Mouse (Mus musculus) hindbrain, embryonic 14.5 days (tissue): Measurements from ENCODE around the gene Smarcb1. TPM values are rescaled to one million over a fixed set of nuclear protein-coding genes. Genes with fewer than 3 reads are reported as not detected.

ENCODE experiments used
- ATAC-seq: fragments of 200-750 bp; cut with Nextera tagmentation; 2 replicates; pipeline ENCODE4 v1.8.0; 2017; ENCODE audit warnings: moderate number of reproducible peaks, mild to moderate bottlenecking, moderate TSS enrichment, moderate library complexity; ENCODE audit not compliant: low FRiP score
- DNase-seq: peaks from one replicate; pipeline ENCODE4 v3.0.0-alpha.2; 2015; ENCODE audit warnings: low spot score
- H3K27ac ChIP-seq: fragments of 300-500 bp; sonication (generic); 2 replicates; pipeline ENCODE4 v1.5.1; 2014; ENCODE audit warnings: mild to moderate bottlenecking, moderate library complexity
- H3K27me3 ChIP-seq: fragments of 300-500 bp; sonication (generic); 2 replicates; pipeline ENCODE4 v1.6.1; 2014; ENCODE audit warnings: mild to moderate bottlenecking, low read length, mixed read lengths; ENCODE audit not compliant: control insufficient read depth, insufficient read depth
- H3K36me3 ChIP-seq: fragments of 300-500 bp; sonication (generic); replicated peaks from 2 replicates; pipeline ENCODE4 v1.6.1; 2014; ENCODE audit not compliant: control insufficient read depth, insufficient read depth
- H3K4me1 ChIP-seq: fragments of 300-500 bp; sonication (generic); replicated peaks from 2 replicates; pipeline ENCODE4 v1.6.1; 2014; ENCODE audit warnings: antibody characterized with exemption, low read length, mixed read lengths; ENCODE audit not compliant: control insufficient read depth, insufficient read depth
- H3K4me2 ChIP-seq: fragments of 300-500 bp; sonication (generic); replicated peaks from 2 replicates; pipeline ENCODE4 v1.6.1; 2014; ENCODE audit warnings: mild to moderate bottlenecking, moderate library complexity
- H3K4me3 ChIP-seq: fragments of 300-500 bp; sonication (generic); replicated peaks from 2 replicates; pipeline ENCODE4 v1.5.1; 2014; ENCODE audit warnings: mild to moderate bottlenecking, low read length
- H3K9ac ChIP-seq: fragments of 300-500 bp; sonication (generic); 2 replicates; pipeline ENCODE4 v1.6.1; 2014
- H3K9me3 ChIP-seq: fragments of 300-500 bp; sonication (generic); 2 replicates; pipeline ENCODE4 v1.6.1; 2016; ENCODE audit warnings: low read length; ENCODE audit not compliant: control insufficient read depth
- WGBS: fragments of 180-500 bp; shearing (Covaris S2); extraction: QIAGEN DNeasy Blood & Tissue Kit; methylation state at CpG from one replicate; pipeline ENCODE4 v1.1.7; 2014; 5-methylcytosine and 5-hydroxymethylcytosine counted together
- polyA plus RNA-seq: library from polyadenylated mRNA; unstranded; fragments of >200 nt; fragmentation: Nextera tagmentation; extraction: Ambion mirVana; gene quantifications from 2 replicates; pipeline ENCODE4 v1.2.1, GENCODE M21; 2014

Smarcb1 gene
- polyA plus RNA-seq, 1 experiment from 2014 or later: 231 TPM

- peak; percentile 39; the same call in 1 of the 2 replicates for ATAC-seq
- Histone ChIP-seq H3K4me3 (no peak overlapping the region), H3K27ac (peak overlapping the region; percentile 48), H3K4me1 (peaks cover 4% of the 10 kb centered on the region; the same call in 1 of the 2 replicates), H3K36me3 (no peaks in the 10 kb centered on the region), H3K9me3 (no peaks in the 10 kb centered on the region), H3K27me3 (no peaks in the 10 kb centered on the region), H3K9ac (no peak overlapping the region), H3K4me2 (no peak overlapping the region)
- whole genome bisulfite sequencing: 16% methylated on average over 11 of the region's 11 CpGs
- DNase-seq: peak; percentile 46
Measured at GRCm38 (mm10) chr10:75944066-75944772, 22.8 kb upstream of the Smarcb1 start.

GRCm38 (mm10) chr10:75942736-75943477 is 21.5 kb upstream of the Smarcb1 start, which contains the start of gene Vpreb3:
Gene Vpreb3, plus strand, starts transcription at chr10:75943057.
- no peaks in the 10 kb centered on the region for H3K27me3 ChIP-seq
- no peaks in the 10 kb centered on the region for H3K36me3 ChIP-seq
- H3K4me3 ChIP-seq: no peak within 1 kb of the TSS
- DNase-seq (no peak), ATAC-seq (no peak)
- H3K9ac ChIP-seq: no peak within 1 kb of the TSS
- no peak within 1 kb of the TSS for H3K4me2 ChIP-seq
- H3K4me1 ChIP-seq: peaks cover 4% of the 10 kb centered on the region; the same call in 1 of the 2 replicates
- 86% methylated on average over 15 of the region's 15 CpGs for WGBS
- H3K9me3 ChIP-seq: no peaks in the 10 kb centered on the region
- H3K27ac ChIP-seq: no peak within 1 kb of the TSS

- H3K27ac ChIP-seq: no peak overlapping the region
Measured at GRCm38 (mm10) chr10:75941042-75941824, 19.8 kb upstream of the Smarcb1 start.

GRCm38 (mm10) chr10:75940520-75940919 is 19.1 kb upstream of the Smarcb1 start, which contains the start of gene Gm867:
Gene Gm867, minus strand, starts transcription at chr10:75940672.
- 61% methylated on average over 5 of the region's 5 CpGs for WGBS
- Histone ChIP-seq H3K4me3 (no peak within 1 kb of the TSS), H3K27me3 (peaks cover 11% of the 10 kb centered on the region; the same call in 1 of the 2 replicates), H3K9me3 (no peaks in the 10 kb centered on the region), H3K4me2 (no peak within 1 kb of the TSS), H3K4me1 (peaks cover 10% of the 10 kb centered on the region; the same call in 1 of the 2 replicates), H3K27ac (no peak within 1 kb of the TSS), H3K36me3 (no peaks in the 10 kb centered on the region), H3K9ac (no peak within 1 kb of the TSS)
- DNase-seq (no peak), ATAC-seq (no peak)

More at GRCm38 (mm10) chr10:75941042-75941824, 19.8 kb upstream of the Smarcb1 start:
- H3K36me3 ChIP-seq: no peaks in the 10 kb centered on the region
- WGBS: 61% methylated on average over 9 of the region's 9 CpGs
- H3K4me2 ChIP-seq: no peak overlapping the region
- DNase-seq: no peak
- H3K27me3 ChIP-seq: peaks cover 11% of the 10 kb centered on the region; the same call in 1 of the 2 replicates
- no peak overlapping the region for H3K9ac ChIP-seq
- no peak for ATAC-seq
- H3K4me3 ChIP-seq: no peak overlapping the region
- peaks cover 5% of the 10 kb centered on the region; the same call in 1 of the 2 replicates for H3K4me1 ChIP-seq
- H3K9me3 ChIP-seq: no peaks in the 10 kb centered on the region

- DNase-seq (no peak), ATAC-seq (no peak)
- WGBS: 43% methylated on average over 9 of the region's 9 CpGs
- no peak overlapping the region for H3K9ac ChIP-seq
- H3K4me2 ChIP-seq: no peak overlapping the region
- H3K9me3 ChIP-seq: no peaks in the 10 kb centered on the region
- H3K27ac ChIP-seq: no peak overlapping the region
- H3K27me3 ChIP-seq: peaks cover 11% of the 10 kb centered on the region; the same call in 1 of the 2 replicates
- H3K36me3 ChIP-seq: no peaks in the 10 kb centered on the region
- no peak overlapping the region for H3K4me3 ChIP-seq
- H3K4me1 ChIP-seq: peaks cover 13% of the 10 kb centered on the region; the same call in 1 of the 2 replicates
Measured at GRCm38 (mm10) chr10:75939481-75940234, 18.2 kb upstream of the Smarcb1 start.

GRCm38 (mm10) chr10:75937851-75938643 is 16.6 kb upstream of the Smarcb1 start:
- Histone ChIP-seq H3K9me3 (no peaks in the 10 kb centered on the region), H3K36me3 (no peaks in the 10 kb centered on the region), H3K27me3 (peaks cover 11% of the 10 kb centered on the region; the same call in 1 of the 2 replicates), H3K4me2 (no peak overlapping the region), H3K4me3 (no peak overlapping the region), H3K27ac (no peak overlapping the region), H3K4me1 (0 out of 2 replicates have a peak, but pooled peaks cover 13% of the 10 kb centered on the region), H3K9ac (no peak overlapping the region)
- ATAC-seq (no peak), DNase-seq (no peak)
- WGBS: 52% methylated on average over 10 of the region's 10 CpGs

GRCm38 (mm10) chr10:75936909-75937667 is 15.7 kb upstream of the Smarcb1 start:
- peak overlapping the region; percentile 69; the same call in 1 of the 2 replicates for H3K4me2 ChIP-seq
- H3K27ac ChIP-seq: no peak overlapping the region
- DNase-seq: no peak
- H3K9me3 ChIP-seq: no peaks in the 10 kb centered on the region
- 34% methylated on average over 18 of the region's 18 CpGs for WGBS
- H3K36me3 ChIP-seq: no peaks in the 10 kb centered on the region
- no peak overlapping the region for H3K4me3 ChIP-seq
- H3K9ac ChIP-seq: no peak overlapping the region
- no peak for ATAC-seq
- H3K27me3 ChIP-seq: peaks cover 11% of the 10 kb centered on the region; the same call in 1 of the 2 replicates
- H3K4me1 ChIP-seq: peaks cover 20% of the 10 kb centered on the region
